Mouse (Mus musculus) adrenal gland, adult 18-20 months (tissue): ENCODE measurements around the gene Tgfbi. TPM values are rescaled to one million over a fixed set of nuclear protein-coding genes. Genes with fewer than 3 reads are reported as not detected.

Experiments used
- DNase-seq, 2 experiments: peaks; one replicate each; pipeline ENCODE4 v3.0.0; 2021 to 2022; ENCODE audit warnings: low spot score in 2 of 2
- total RNA-seq, 2 experiments: library from RNA; stranded (reverse); gene quantifications; 1 replicate in 1 of 2; 2 replicates in 1 of 2; pipeline ENCODE4 v1.2.3; 2021

Tgfbi gene
- total RNA-seq, 2 experiments from 2014 or later: 38.3 to 86.5 TPM

- DNase-seq: no peak
Observed at GRCm38 (mm10) chr13:56631332-56631731, 22.0 kb downstream of the Tgfbi start.

- no peak for DNase-seq
Observed at GRCm38 (mm10) chr13:56634139-56634615, 24.9 kb downstream of the Tgfbi start.

GRCm38 (mm10) chr13:56634920-56635319, 25.6 kb downstream of the Tgfbi start:
- DNase-seq: no peak

GRCm38 (mm10) chr13:56637027-56637426, 27.7 kb downstream of the Tgfbi start:
- no peak for DNase-seq

- DNase-seq: peak; percentile 38 to 49
Observed at GRCm38 (mm10) chr13:56641746-56642145, 32.4 kb downstream of the Tgfbi start.

- no peak for DNase-seq
Observed at GRCm38 (mm10) chr13:56644031-56644430, 34.7 kb downstream of the Tgfbi start.

GRCm38 (mm10) chr13:56645744-56646143, 36.4 kb downstream of the Tgfbi start:
- DNase-seq: no peak

- peak in 1 of 2 experiments; percentile 21 for DNase-seq
Observed at GRCm38 (mm10) chr13:56647597-56648405, 38.5 kb downstream of the Tgfbi start.

- no peak for DNase-seq
Observed at GRCm38 (mm10) chr13:56650020-56650419, 40.7 kb downstream of the Tgfbi start.

GRCm38 (mm10) chr13:56652381-56652780, 43.1 kb downstream of the Tgfbi start:
- no peak for DNase-seq

GRCm38 (mm10) chr13:56654176-56654575, 44.9 kb downstream of the Tgfbi start:
- DNase-seq: no peak

- peak; percentile 81 to 85 for DNase-seq
Observed at GRCm38 (mm10) chr13:56657946-56658512, 48.7 kb downstream of the Tgfbi start.

- no peak for DNase-seq
Observed at GRCm38 (mm10) chr13:56658931-56659330, 49.6 kb downstream of the Tgfbi start.

GRCm38 (mm10) chr13:56661914-56662621, 52.7 kb downstream of the Tgfbi start:
- DNase-seq: peak in 1 of 2 experiments; percentile 30

- DNase-seq: peak in 1 of 2 experiments; percentile 26
Observed at GRCm38 (mm10) chr13:56664256-56665170, 55.2 kb downstream of the Tgfbi start.

GRCm38 (mm10) chr13:56671206-56671605, 61.9 kb downstream of the Tgfbi start:
- DNase-seq: no peak

- DNase-seq: no peak
Observed at GRCm38 (mm10) chr13:56677731-56678130, 68.4 kb downstream of the Tgfbi start.

GRCm38 (mm10) chr13:56678188-56678787, 69.0 kb downstream of the Tgfbi start:
- no peak for DNase-seq

GRCm38 (mm10) chr13:56678826-56679504, 69.6 kb downstream of the Tgfbi start:
- DNase-seq: no peak

- no peak for DNase-seq
Observed at GRCm38 (mm10) chr13:56681924-56682323, 72.6 kb downstream of the Tgfbi start.
